Mouse (Mus musculus): ENCODE results near the gene Magix. TPM values are rescaled to one million over a fixed set of nuclear protein-coding genes. Genes with fewer than 3 reads are reported as not detected.

Magix gene
- polyA plus RNA-seq (2017; shearing (Covaris generic)), result not detected

GRCm38 (mm10) chrX:7680864-7681263, at the start of gene Magix:
Gene Magix (minus strand): TSS chrX:7681251.

GRCm38 (mm10) chrX:7728215-7728921, 47.3 kb upstream of the Magix start, which contains the start of gene Praf2:
Gene Praf2 (plus strand): TSS chrX:7728439.

DNA sequence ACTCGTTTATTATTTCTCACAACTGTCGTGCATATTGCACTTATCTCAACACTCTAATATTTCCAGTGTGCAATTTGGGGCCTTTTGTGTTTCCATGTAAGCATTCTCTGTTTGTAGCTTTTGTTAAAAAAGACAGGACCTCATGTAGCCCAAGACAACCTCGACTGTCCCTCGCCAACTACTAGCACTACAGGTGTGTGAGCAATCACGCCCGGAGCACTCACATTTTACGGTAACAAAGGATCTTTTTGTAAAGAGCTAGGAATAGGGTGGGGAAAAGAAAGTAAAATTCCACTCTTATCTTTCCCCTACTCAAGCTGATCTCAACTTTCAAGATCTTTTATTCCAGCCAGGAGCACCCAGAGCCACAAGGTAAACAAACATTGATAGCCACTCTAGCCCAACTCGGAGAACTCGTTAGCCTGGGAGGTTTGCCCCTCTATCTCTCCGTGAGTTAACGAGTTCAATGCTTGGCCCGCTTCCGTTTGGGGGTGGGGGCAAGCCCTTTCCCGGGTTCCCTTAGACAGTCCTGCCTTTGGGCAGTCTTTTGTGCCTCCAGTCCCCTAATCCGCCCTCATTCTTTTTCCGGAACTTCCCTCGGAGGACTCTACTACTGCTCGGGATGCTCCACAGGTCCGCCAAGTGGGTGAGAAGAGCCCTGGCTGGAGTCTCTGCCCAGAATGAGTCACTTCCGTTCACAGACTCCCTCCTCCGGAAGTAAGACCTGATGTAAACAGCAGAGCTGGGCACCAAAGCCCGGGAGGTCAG, 40.6 kb upstream of the Magix start, which contains the start of gene Gm45208:
TSS of gene Gm45208 (plus strand) at position 732 of the 768 bp plus-strand sequence.

GRCm38 (mm10) chrX:7714135-7714899, 33.3 kb upstream of the Magix start, which contains the start of gene Wdr45:
Gene Wdr45 (plus strand): TSS chrX:7714333.

DNA sequence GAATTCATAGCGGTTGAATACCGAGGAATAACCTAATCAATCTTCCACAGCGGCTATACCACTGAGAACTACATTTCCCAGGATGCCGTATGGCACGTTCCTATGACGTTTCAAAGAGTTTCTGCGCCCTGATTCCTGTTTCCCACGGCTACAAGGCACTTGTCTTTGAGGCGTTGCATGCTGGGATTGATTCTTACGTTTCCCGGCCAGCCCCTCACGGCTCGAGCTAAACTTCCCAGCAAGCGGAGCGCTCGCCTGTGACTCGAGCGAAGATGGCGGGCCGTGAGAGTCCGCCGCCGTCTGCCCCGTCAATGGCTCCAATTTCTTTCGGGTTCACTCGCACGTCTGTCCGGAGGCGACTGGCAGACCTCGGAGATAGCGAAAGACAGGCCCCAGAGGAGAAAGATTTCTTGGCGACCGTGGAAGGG, 15.9 kb upstream of the Magix start, which contains the start of gene Gpkow:
TSS of gene Gpkow (plus strand) at position 178 of the 428 bp plus-strand sequence.

GRCm38 (mm10) chrX:7670921-7671623, 10.0 kb downstream of the Magix start, which contains the start of gene Plp2:
Gene Plp2 (minus strand): TSS chrX:7671390.

GRCm38 (mm10) chrX:7657221-7657639, 23.8 kb downstream of the Magix start, which contains the start of gene Prickle3:
Gene Prickle3 (plus strand): TSS chrX:7657260.

GRCm38 (mm10) chrX:7638401-7639091, 42.5 kb downstream of the Magix start, which contains the start of gene Syp:
Gene Syp (plus strand): TSS chrX:7638471.

Other genes starting within 250 kb of the Magix start
- 110 TPM for gene Foxp3, start 107.6 kb downstream of the Magix start, polyA plus RNA-seq (2017; shearing (Covaris generic))
- gene Ppp1r3f, start 107.0 kb downstream of the Magix start, polyA plus RNA-seq (2017; shearing (Covaris generic)), result 5.9 TPM
- gene Ccdc22, start 75.7 kb downstream of the Magix start, polyA plus RNA-seq (2017; shearing (Covaris generic)), result 36.4 TPM
- not detected for gene Cacna1f, start 74.2 kb downstream of the Magix start, polyA plus RNA-seq (2017; shearing (Covaris generic))
- gene Syp, start 42.8 kb downstream of the Magix start, polyA plus RNA-seq (2017; shearing (Covaris generic)), result 14.3 TPM
- gene Prickle3, start 24.0 kb downstream of the Magix start, polyA plus RNA-seq (2017; shearing (Covaris generic)), result 37.0 TPM
- 120 TPM for gene Plp2, start 9.9 kb downstream of the Magix start, polyA plus RNA-seq (2017; shearing (Covaris generic))
- 78.4 TPM for gene Gpkow, start 15.9 kb upstream of the Magix start, polyA plus RNA-seq (2017; shearing (Covaris generic))
- gene Wdr45, start 33.1 kb upstream of the Magix start, polyA plus RNA-seq (2017; shearing (Covaris generic)), result 81.1 TPM
- gene Gm45208, start 41.0 kb upstream of the Magix start, polyA plus RNA-seq (2017; shearing (Covaris generic)), result 1.1 TPM
- 37.5 TPM for gene Praf2, start 47.2 kb upstream of the Magix start, polyA plus RNA-seq (2017; shearing (Covaris generic))
- 0.45 TPM for gene Ccdc120, start 69.7 kb upstream of the Magix start, polyA plus RNA-seq (2017; shearing (Covaris generic))
- 43.5 TPM for gene Tfe3, start 81.3 kb upstream of the Magix start, polyA plus RNA-seq (2017; shearing (Covaris generic))
- gene Gripap1, start 108.5 kb upstream of the Magix start, polyA plus RNA-seq (2017; shearing (Covaris generic)), result 122 TPM
- 1.3 TPM for gene Kcnd1, start 141.0 kb upstream of the Magix start, polyA plus RNA-seq (2017; shearing (Covaris generic))
- 16.1 TPM for gene Otud5, start 160.1 kb upstream of the Magix start, polyA plus RNA-seq (2017; shearing (Covaris generic))
- 61.9 TPM for gene Pim2, start 197.0 kb upstream of the Magix start, polyA plus RNA-seq (2017; shearing (Covaris generic))
- 45.5 TPM for gene Slc35a2, start 202.8 kb upstream of the Magix start, polyA plus RNA-seq (2017; shearing (Covaris generic))
- gene Pqbp1, start 218.0 kb upstream of the Magix start, polyA plus RNA-seq (2017; shearing (Covaris generic)), result 174 TPM
- 174 TPM for gene Timm17b, start 218.1 kb upstream of the Magix start, polyA plus RNA-seq (2017; shearing (Covaris generic))
- gene Gm10491, start 226.6 kb upstream of the Magix start, polyA plus RNA-seq (2017; shearing (Covaris generic)), result not detected
- gene Gm10490, start 228.3 kb upstream of the Magix start, polyA plus RNA-seq (2017; shearing (Covaris generic)), result not detected
- gene Pcsk1n, start 238.6 kb upstream of the Magix start, polyA plus RNA-seq (2017; shearing (Covaris generic)), result not detected
- not detected for gene Eras, start 247.4 kb upstream of the Magix start, polyA plus RNA-seq (2017; shearing (Covaris generic))